Mouse (Mus musculus) gastrocnemius, postnatal 10 days (tissue): ENCODE data around the gene Syce1. TPM values are rescaled to one million over a fixed set of nuclear protein-coding genes. Genes with fewer than 3 reads are reported as not detected.
"Not testable (repeated sequence)": the region's sequence is repeated elsewhere in the genome, so short reads cannot be mapped to it uniquely, and the experiment has no call there.

Source experiments
- DNase-seq: peaks from one replicate; pipeline ENCODE4 v3.0.0; 2021; ENCODE audit warnings: mixed read lengths
- total RNA-seq, 2 experiments: library from RNA; stranded (reverse); gene quantifications; 2 replicates each; pipeline ENCODE4 v1.2.3; 2021

Syce1 gene
- total RNA-seq, 2 experiments from 2014 or later = not detected

GRCm38 (mm10) chr7:140765888-140766739 is 21.5 kb downstream of the Syce1 start:
- DNase-seq = no peak

- not testable (repeated sequence) for DNase-seq
Measured at GRCm38 (mm10) chr7:140765391-140765790, 22.3 kb downstream of the Syce1 start.

GRCm38 (mm10) chr7:140763447-140764020 is 24.1 kb downstream of the Syce1 start, which contains the start of gene Cyp2e1:
Cyp2e1 (plus strand) TSS chr7:140763739.
- no peak for DNase-seq

DNA sequence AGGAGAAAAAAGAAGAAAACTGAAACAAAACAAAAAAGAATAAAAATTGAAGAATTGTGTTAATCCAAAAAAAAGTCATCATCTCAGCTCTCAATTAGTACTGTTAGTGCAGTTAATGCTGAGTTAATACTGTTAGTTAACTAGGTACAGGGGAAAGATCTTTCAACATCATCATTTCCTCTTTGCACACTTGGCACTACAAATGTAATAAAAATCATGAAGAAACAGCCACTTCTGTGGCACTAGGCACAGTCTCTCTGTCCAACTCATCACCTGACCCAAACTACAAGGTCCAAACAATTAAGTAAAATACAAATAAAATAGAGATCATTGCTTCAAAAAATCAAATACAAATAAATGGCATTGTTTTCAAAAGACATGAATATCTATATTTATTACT is 27.0 kb downstream of the Syce1 start:
- DNase-seq = no peak

- DNase-seq = no peak
Measured at GRCm38 (mm10) chr7:140756151-140756854, 31.3 kb downstream of the Syce1 start.

DNA sequence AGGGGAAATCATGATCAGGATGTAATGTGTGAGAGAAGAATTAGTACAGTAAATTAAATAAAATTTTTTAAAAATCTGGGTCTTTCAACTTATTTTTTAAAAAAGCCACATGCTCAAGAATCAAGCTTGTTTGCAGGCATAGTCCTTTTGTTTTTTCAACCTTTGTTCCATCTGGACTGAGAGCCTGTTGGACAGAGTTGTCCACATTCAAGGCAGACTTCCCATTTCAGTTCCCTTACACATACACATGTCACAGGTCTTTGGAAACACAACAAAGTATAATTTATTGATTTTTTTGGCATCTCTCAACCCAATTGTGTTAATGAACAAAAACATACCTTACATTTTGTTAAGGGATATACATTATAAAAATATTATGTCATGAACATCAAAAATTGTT is 33.1 kb downstream of the Syce1 start:
- no peak for DNase-seq

GRCm38 (mm10) chr7:140748827-140749160 is 38.9 kb downstream of the Syce1 start:
- DNase-seq = no peak

DNA sequence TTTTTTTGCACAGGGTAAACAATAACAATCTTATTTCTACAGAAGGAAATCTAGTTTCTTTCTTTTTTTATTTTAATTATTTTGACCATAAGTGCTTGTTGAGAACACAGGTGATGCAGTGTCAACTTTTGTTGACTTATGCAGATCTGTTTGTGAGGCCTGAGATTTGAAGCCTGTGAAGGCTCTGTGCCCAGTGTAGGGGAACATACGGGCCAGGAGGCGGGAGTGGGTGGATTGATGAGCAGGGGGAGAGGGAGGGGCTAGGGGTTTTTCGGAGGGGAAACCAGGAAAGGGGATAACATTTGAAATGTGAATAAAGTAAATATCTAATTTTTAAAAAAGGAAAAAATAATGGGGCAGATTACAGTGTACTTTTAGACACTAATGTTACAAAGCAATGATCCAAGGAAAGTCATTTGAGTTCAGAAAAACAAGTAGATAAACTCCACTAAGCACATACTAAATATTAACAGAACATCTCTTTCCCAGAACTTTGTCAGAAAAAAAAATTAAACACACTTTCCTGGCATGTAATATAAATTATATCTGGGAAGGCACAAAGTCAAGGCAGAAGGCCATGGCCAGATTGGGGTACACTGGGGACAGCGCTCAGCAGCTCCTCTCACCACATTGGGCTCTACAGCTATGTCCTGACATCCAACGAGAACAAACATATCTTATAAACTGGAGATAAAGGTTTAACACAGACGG is 39.4 kb downstream of the Syce1 start:
- no peak for DNase-seq

DNA sequence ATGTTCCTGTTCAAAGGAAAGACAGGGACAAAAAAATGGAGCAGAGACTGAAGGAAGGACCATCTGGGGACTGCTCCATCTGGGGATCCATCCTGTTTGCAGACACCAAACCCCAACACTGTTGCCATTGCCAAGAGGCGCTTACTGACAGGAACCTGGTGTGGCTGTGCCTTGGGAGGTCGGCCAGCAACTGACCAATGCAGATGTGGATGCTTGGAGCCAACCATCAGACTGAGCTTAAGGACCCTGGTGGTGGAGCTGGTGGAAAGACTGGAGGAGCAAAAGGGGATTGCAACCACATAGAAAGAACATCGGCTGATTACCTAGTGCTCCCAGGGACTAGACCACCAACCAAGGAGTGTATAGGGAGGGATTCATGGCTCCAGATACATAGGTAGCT is 40.2 kb downstream of the Syce1 start:
- DNase-seq = no peak

GRCm38 (mm10) chr7:140733162-140733561 is 54.5 kb downstream of the Syce1 start:
- no peak for DNase-seq

Other genes with a start within 250 kb of the Syce1 start
- gene Olfr538, start 220.0 kb downstream of the Syce1 start, total RNA-seq = not detected
- gene Olfr46, start 186.6 kb downstream of the Syce1 start, total RNA-seq = not detected
- gene Olfr61, start 158.9 kb downstream of the Syce1 start, total RNA-seq = not detected
- gene Olfr53, start 141.4 kb downstream of the Syce1 start, total RNA-seq = not detected
- gene Olfr539, start 127.9 kb downstream of the Syce1 start, total RNA-seq = not detected
- gene Olfr45, start 105.9 kb downstream of the Syce1 start, total RNA-seq = not detected
- not detected for gene Olfr541, start 90.6 kb downstream of the Syce1 start, total RNA-seq
- 1 to 10 TPM in 1 of 2 experiments, under 1 TPM in 1; 0.19 to 1.3 TPM for gene Cyp2e1, start 24.1 kb downstream of the Syce1 start, total RNA-seq
- under 1 TPM; 0.12 to 0.16 TPM for gene Zfp941, start 34.3 kb upstream of the Syce1 start, total RNA-seq
- gene Urah, start 47.2 kb upstream of the Syce1 start, total RNA-seq = not detected
- not detected for gene Scgb1c1, start 57.7 kb upstream of the Syce1 start, total RNA-seq
- gene Odf3, start 60.0 kb upstream of the Syce1 start, total RNA-seq = not detected
- not detected for gene Gm45785, start 68.5 kb upstream of the Syce1 start, total RNA-seq
- 10 to 100 TPM; 19.4 to 27.7 TPM for gene Ric8a, start 69.1 kb upstream of the Syce1 start, total RNA-seq
- 10 to 100 TPM; 12.3 to 13.6 TPM for gene Bet1l, start 69.7 kb upstream of the Syce1 start, total RNA-seq
- 100 to 1,000 TPM; 104 to 105 TPM for gene Psmd13, start 94.1 kb upstream of the Syce1 start, total RNA-seq
- gene Sirt3, start 94.5 kb upstream of the Syce1 start, total RNA-seq = 10 to 100 TPM; 16.3 to 19.1 TPM
- 1,000 to 10,000 TPM in 1 of 2 experiments, 100 to 1,000 TPM in 1; 998 to 1,003 TPM for gene Cox8b, start 112.6 kb upstream of the Syce1 start, total RNA-seq
- gene Nlrp6, start 133.1 kb upstream of the Syce1 start, total RNA-seq = not detected
- 10 to 100 TPM in 1 of 2 experiments, 1 to 10 TPM in 1; 7.6 to 13.1 TPM for gene Pgghg, start 153.5 kb upstream of the Syce1 start, total RNA-seq
- 1 to 10 TPM in 1 of 2 experiments, under 1 TPM in 1; 0.54 to 6.9 TPM for gene Ifitm5, start 162.4 kb upstream of the Syce1 start, total RNA-seq
- gene Gm45717, start 168.1 kb upstream of the Syce1 start, total RNA-seq = not detected
- gene Ifitm2, start 168.1 kb upstream of the Syce1 start, total RNA-seq = 100 to 1,000 TPM; 142 to 180 TPM
- gene Ifitm1, start 179.4 kb upstream of the Syce1 start, total RNA-seq = 1 to 10 TPM; 2.1 to 3.7 TPM
- 10 to 100 TPM; 54.7 to 70.0 TPM for gene Ifitm3, start 222.9 kb upstream of the Syce1 start, total RNA-seq
- under 1 TPM; 0.49 to 0.84 TPM for gene Ifitm6, start 230.1 kb upstream of the Syce1 start, total RNA-seq
- not detected for gene Gm17387, start 241.3 kb upstream of the Syce1 start, total RNA-seq